Mouse (Mus musculus): ENCODE measurements around the gene Noxo1.
"Not testable (repeated sequence)": the region's sequence is repeated elsewhere in the genome, so short reads cannot be mapped to it uniquely, and the experiment has no call there.

GRCm38 (mm10) chr17:24669214-24669544 lies 26.9 kb upstream of the Noxo1 start:
- not testable (repeated sequence) for TF ChIP-seq RCOR1 (IDR thresholded peaks at IDR 0.05; ENCODE audit: low read depth, low read length); CTCF (IDR thresholded peaks at IDR 0.05 in 2 of 3, conservative IDR thresholded peaks at IDR 0.05 in 1 of 3; ENCODE audit: control insufficient read depth in 1 of 3, insufficient read depth in 1 of 3, low read depth in 2 of 3, low read length in 3 of 3, poor library complexity in 1 of 3, severe bottlenecking in 1 of 3); TBP (IDR thresholded peaks at IDR 0.05; ENCODE audit: low read depth, low read length); USF1 (IDR thresholded peaks at IDR 0.05; ENCODE audit: low read depth, low read length); TAL1 (IDR thresholded peaks at IDR 0.05; ENCODE audit: low read length); GATA1 (IDR thresholded peaks at IDR 0.05; ENCODE audit: low read depth, low read length); POLR2A (IDR thresholded peaks at IDR 0.05; ENCODE audit: control insufficient read depth in 1 of 2, insufficient read depth in 1 of 2, low read depth in 1 of 2, low read length in 2 of 2, poor library complexity in 1 of 2); EP300 (IDR thresholded peaks at IDR 0.05; ENCODE audit: low read depth in 1 of 2, low read length in 2 of 2); BHLHE40 (IDR thresholded peaks at IDR 0.05; ENCODE audit: borderline replicate concordance, low read depth, low read length); POLR2AphosphoS5 (IDR thresholded peaks at IDR 0.05; ENCODE audit: borderline replicate concordance, low read depth, low read length)
- 0 out of 2 replicates have a peak, but pooled peaks have one; percentile 32 for TF ChIP-seq MYC (IDR thresholded peaks at IDR 0.05; ENCODE audit: low read depth, low read length)

All from MEL (cell line).